Mouse (Mus musculus) monocyte, adult 2 months (primary cell): ENCODE data around the gene Rps15.
"Not testable (repeated sequence)": the region's sequence is repeated elsewhere in the genome, so short reads cannot be mapped to it uniquely, and the experiment has no call there.

Source experiments
- DNase-seq, 2 experiments: peaks; one replicate each; pipeline ENCODE4 v3.0.0; 2022; ENCODE audit warnings: low spot score in 2 of 2, low read depth in 1 of 2

Rps15 gene

GRCm38 (mm10) chr10:80292251-80293146 lies at the start of gene Rps15:
TSS of gene Rps15 (plus strand) at chr10:80292453.
- DNase-seq: peak; percentile 82 to 92

GRCm38 (mm10) chr10:80242607-80243006 lies 49.6 kb upstream of the Rps15 start:
- DNase-seq: no peak

GRCm38 (mm10) chr10:80244791-80245399 lies 47.4 kb upstream of the Rps15 start:
- no peak for DNase-seq

- peak in 1 of 2 experiments; percentile 55 for DNase-seq
These were observed 46.7 kb upstream of the Rps15 start for GRCm38 (mm10) chr10:80245600-80245999.

GRCm38 (mm10) chr10:80247849-80248248 lies 44.4 kb upstream of the Rps15 start:
- no peak for DNase-seq

- not testable (repeated sequence) for DNase-seq
These were observed 43.8 kb upstream of the Rps15 start for GRCm38 (mm10) chr10:80248437-80248836.

GRCm38 (mm10) chr10:80248971-80249640 lies 43.1 kb upstream of the Rps15 start, which contains the start of gene Ndufs7:
TSS of gene Ndufs7 (plus strand) at chr10:80249121.
- DNase-seq: peak; percentile 93 to 98

- no peak for DNase-seq
These were observed 42.2 kb upstream of the Rps15 start for GRCm38 (mm10) chr10:80250059-80250458.

- no peak for DNase-seq
These were observed 41.7 kb upstream of the Rps15 start for GRCm38 (mm10) chr10:80250573-80250972.

- DNase-seq: no peak
These were observed 40.2 kb upstream of the Rps15 start for GRCm38 (mm10) chr10:80252011-80252410.

GRCm38 (mm10) chr10:80252493-80253274 lies 39.6 kb upstream of the Rps15 start:
- no peak for DNase-seq

GRCm38 (mm10) chr10:80253551-80253950 lies 38.7 kb upstream of the Rps15 start:
- DNase-seq: no peak

GRCm38 (mm10) chr10:80254331-80255297 lies 37.6 kb upstream of the Rps15 start:
- no peak for DNase-seq

- no peak for DNase-seq
These were observed 36.2 kb upstream of the Rps15 start for GRCm38 (mm10) chr10:80255881-80256535.

GRCm38 (mm10) chr10:80257936-80258335 lies 34.3 kb upstream of the Rps15 start:
- no peak for DNase-seq

GRCm38 (mm10) chr10:80258752-80259462 lies 33.3 kb upstream of the Rps15 start:
- DNase-seq: no peak

- no peak for DNase-seq
These were observed 32.8 kb upstream of the Rps15 start for GRCm38 (mm10) chr10:80259463-80259805.

- DNase-seq: no peak
These were observed 32.2 kb upstream of the Rps15 start for GRCm38 (mm10) chr10:80259861-80260641.
